17 mouse cellular contexts compared by ENCODE assay signal in the genomic region with DNA sequence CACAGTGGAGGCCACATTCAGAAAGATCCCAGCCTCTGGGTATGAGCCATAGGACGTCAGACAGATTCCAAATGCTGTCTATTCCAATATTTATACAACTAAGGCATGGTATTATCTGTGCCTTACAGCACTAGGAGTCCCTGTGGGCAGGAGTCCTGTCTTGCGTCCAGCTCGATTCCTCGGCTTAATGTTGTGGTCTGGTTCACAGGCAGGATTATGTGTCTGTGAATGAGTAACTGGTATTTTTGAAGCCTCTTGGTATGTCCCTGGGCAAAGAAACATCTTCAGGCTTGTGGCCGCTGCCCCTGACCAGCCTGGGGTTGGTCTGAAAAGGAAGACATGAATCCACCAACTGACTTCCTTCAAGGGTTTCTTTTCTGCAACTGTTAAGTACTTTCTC.
"Had no signal": no experiment of that assay in that cellular context is flagged by ENCODE, and none has a peak within 500 bp of the region (broad histone marks: within the 10 kb centered on the region; RNA-seq: fewer than 3 reads in every experiment).

No protein-coding gene starts in this region.

- H3K36me3 ChIP-seq: liver, embryonic 13.5 days; neural tube, embryonic 13.5 days; stomach, embryonic 15.5 days had no signal

- H3K27ac ChIP-seq: kidney, postnatal 0 days; layer of hippocampus, adult 2 months; left cerebral cortex, adult 2 months; liver, embryonic 13.5 days; midbrain, embryonic 13.5 days; neural tube, embryonic 13.5 days; stomach, embryonic 15.5 days had no signal

- H3K9me3 ChIP-seq: liver, embryonic 13.5 days; midbrain, embryonic 13.5 days; neural tube, embryonic 13.5 days; stomach, embryonic 15.5 days had no signal

- ATAC-seq: inflammation-experienced regulatory T-cells, adult 6 months; intestine, embryonic 16.5 days; midbrain, embryonic 13.5 days had no signal

- H3K4me1 ChIP-seq: neural tube, embryonic 13.5 days; stomach, embryonic 15.5 days had no signal

- H3K9ac ChIP-seq: liver, embryonic 13.5 days; midbrain, embryonic 13.5 days; neural tube, embryonic 13.5 days; stomach, embryonic 15.5 days had no signal

- H3K27me3 ChIP-seq: liver, embryonic 13.5 days; midbrain, embryonic 13.5 days; neural tube, embryonic 13.5 days; stomach, embryonic 15.5 days had no signal

- H3K4me2 ChIP-seq: liver, embryonic 13.5 days; midbrain, embryonic 13.5 days; neural tube, embryonic 13.5 days; stomach, embryonic 15.5 days had no signal

- H3K4me3 ChIP-seq: layer of hippocampus, adult 2 months; left cerebral cortex, adult 2 months; liver, embryonic 13.5 days; midbrain, embryonic 13.5 days; neural tube, embryonic 13.5 days; stomach, embryonic 15.5 days had no signal

- DNase-seq: layer of hippocampus, postnatal 36 days; liver, embryonic 13.5 days; lung, adult 2 months; lung, postnatal 14 days; lung, postnatal 4 days; retina, postnatal 1 day; right cerebral cortex, postnatal 25 days; spleen, adult 18-20 months; thymus, postnatal 36 days had no signal
